Mouse (Mus musculus): ENCODE measurements around the gene Dmbt1. TPM values are rescaled to one million over a fixed set of nuclear protein-coding genes. Genes with fewer than 3 reads are reported as not detected.
"Not testable (repeated sequence)": the region's sequence is repeated elsewhere in the genome, so short reads cannot be mapped to it uniquely, and the experiment has no call there.

Dmbt1 gene
- polyA plus RNA-seq, 1 experiment, result not detected

GRCm38 (mm10) chr7:131001976-131002726 is 29.7 kb upstream of the Dmbt1 start:
- Histone ChIP-seq H3K27ac (ENCODE audit: insufficient read depth, low read depth, low read length) (no peak overlapping the region), H3K4me3 (ENCODE audit: insufficient read depth, low read length) (no peak overlapping the region)
- no peak for TF ChIP-seq CTCF (IDR thresholded peaks at IDR 0.05; ENCODE audit: low read depth, low read length)
- TF ChIP-seq POLR2A (IDR thresholded peaks at IDR 0.05; ENCODE audit: borderline replicate concordance, low read depth, low read length), result no peak

GRCm38 (mm10) chr7:131004071-131004470 is 27.8 kb upstream of the Dmbt1 start:
- H3K27ac ChIP-seq (ENCODE audit: insufficient read depth, low read depth, low read length), result no peak overlapping the region
- H3K4me3 ChIP-seq (ENCODE audit: insufficient read depth, low read length), result no peak overlapping the region
- no peaks in the 10 kb centered on the region for H3K4me1 ChIP-seq (ENCODE audit: control insufficient read depth, insufficient read depth, low read length)
- TF ChIP-seq CTCF (IDR thresholded peaks at IDR 0.05; ENCODE audit: low read depth, low read length), result no peak
- TF ChIP-seq POLR2A (IDR thresholded peaks at IDR 0.05; ENCODE audit: borderline replicate concordance, low read depth, low read length), result no peak

More at GRCm38 (mm10) chr7:131001976-131002726, 29.7 kb upstream of the Dmbt1 start:
- no peaks in the 10 kb centered on the region for H3K4me1 ChIP-seq (ENCODE audit: control insufficient read depth, insufficient read depth, low read length)

GRCm38 (mm10) chr7:131007221-131007620 is 24.6 kb upstream of the Dmbt1 start:
- no peak overlapping the region for H3K4me3 ChIP-seq (ENCODE audit: insufficient read depth, low read length)
- no peak for TF ChIP-seq CTCF (IDR thresholded peaks at IDR 0.05; ENCODE audit: low read depth, low read length)
- no peak overlapping the region for H3K27ac ChIP-seq (ENCODE audit: insufficient read depth, low read depth, low read length)
- no peaks in the 10 kb centered on the region for H3K4me1 ChIP-seq (ENCODE audit: control insufficient read depth, insufficient read depth, low read length)

GRCm38 (mm10) chr7:131009178-131009577 is 22.7 kb upstream of the Dmbt1 start:
- no peak for TF ChIP-seq POLR2A (IDR thresholded peaks at IDR 0.05; ENCODE audit: borderline replicate concordance, low read depth, low read length)
- no peak for TF ChIP-seq CTCF (IDR thresholded peaks at IDR 0.05; ENCODE audit: low read depth, low read length)
- no peak overlapping the region for H3K27ac ChIP-seq (ENCODE audit: insufficient read depth, low read depth, low read length)

GRCm38 (mm10) chr7:131011901-131012300 is 20.0 kb upstream of the Dmbt1 start:
- no peak for TF ChIP-seq CTCF (IDR thresholded peaks at IDR 0.05; ENCODE audit: low read depth, low read length)
- TF ChIP-seq POLR2A (IDR thresholded peaks at IDR 0.05; ENCODE audit: borderline replicate concordance, low read depth, low read length), result no peak
- Histone ChIP-seq H3K27ac (ENCODE audit: insufficient read depth, low read depth, low read length) (no peak overlapping the region), H3K4me1 (ENCODE audit: control insufficient read depth, insufficient read depth, low read length) (no peaks in the 10 kb centered on the region), H3K4me3 (ENCODE audit: insufficient read depth, low read length) (no peak overlapping the region)

More at GRCm38 (mm10) chr7:131009178-131009577, 22.7 kb upstream of the Dmbt1 start:
- Histone ChIP-seq H3K4me1 (ENCODE audit: control insufficient read depth, insufficient read depth, low read length) (no peaks in the 10 kb centered on the region), H3K4me3 (ENCODE audit: insufficient read depth, low read length) (no peak overlapping the region)

- no peak overlapping the region for H3K4me3 ChIP-seq (ENCODE audit: insufficient read depth, low read length)
- H3K4me1 ChIP-seq (ENCODE audit: control insufficient read depth, insufficient read depth, low read length), result no peaks in the 10 kb centered on the region
- H3K27ac ChIP-seq (ENCODE audit: insufficient read depth, low read depth, low read length), result no peak overlapping the region
- TF ChIP-seq POLR2A (IDR thresholded peaks at IDR 0.05; ENCODE audit: borderline replicate concordance, low read depth, low read length), result no peak
- no peak for TF ChIP-seq CTCF (IDR thresholded peaks at IDR 0.05; ENCODE audit: low read depth, low read length)
Measured at GRCm38 (mm10) chr7:131019181-131019580, 12.7 kb upstream of the Dmbt1 start.

- no peak overlapping the region for H3K4me3 ChIP-seq (ENCODE audit: insufficient read depth, low read length)
- H3K4me1 ChIP-seq (ENCODE audit: control insufficient read depth, insufficient read depth, low read length), result no peaks in the 10 kb centered on the region
- H3K27ac ChIP-seq (ENCODE audit: insufficient read depth, low read depth, low read length), result no peak overlapping the region
- no peak for TF ChIP-seq POLR2A (IDR thresholded peaks at IDR 0.05; ENCODE audit: borderline replicate concordance, low read depth, low read length)
Measured at GRCm38 (mm10) chr7:131024807-131025206, 7.0 kb upstream of the Dmbt1 start.

- Histone ChIP-seq H3K27ac (ENCODE audit: insufficient read depth, low read depth, low read length) (no peak overlapping the region), H3K4me3 (ENCODE audit: insufficient read depth, low read length) (no peak overlapping the region), H3K4me1 (ENCODE audit: control insufficient read depth, insufficient read depth, low read length) (no peaks in the 10 kb centered on the region)
- TF ChIP-seq CTCF (IDR thresholded peaks at IDR 0.05; ENCODE audit: low read depth, low read length) (no peak), POLR2A (IDR thresholded peaks at IDR 0.05; ENCODE audit: borderline replicate concordance, low read depth, low read length) (no peak)
Measured at GRCm38 (mm10) chr7:131027557-131027956, 4.3 kb upstream of the Dmbt1 start.

GRCm38 (mm10) chr7:131036396-131036795 is 4.5 kb downstream of the Dmbt1 start:
- H3K27ac ChIP-seq (ENCODE audit: insufficient read depth, low read depth, low read length), result no peak overlapping the region

GRCm38 (mm10) chr7:131037083-131037482 is 5.2 kb downstream of the Dmbt1 start:
- no peak for TF ChIP-seq CTCF (IDR thresholded peaks at IDR 0.05; ENCODE audit: low read depth, low read length)
- no peak for TF ChIP-seq POLR2A (IDR thresholded peaks at IDR 0.05; ENCODE audit: borderline replicate concordance, low read depth, low read length)
- Histone ChIP-seq H3K27ac (ENCODE audit: insufficient read depth, low read depth, low read length) (no peak overlapping the region), H3K4me3 (ENCODE audit: insufficient read depth, low read length) (no peak overlapping the region), H3K4me1 (ENCODE audit: control insufficient read depth, insufficient read depth, low read length) (no peaks in the 10 kb centered on the region)

More at GRCm38 (mm10) chr7:131036396-131036795, 4.5 kb downstream of the Dmbt1 start:
- TF ChIP-seq POLR2A (IDR thresholded peaks at IDR 0.05; ENCODE audit: borderline replicate concordance, low read depth, low read length) (no peak), CTCF (IDR thresholded peaks at IDR 0.05; ENCODE audit: low read depth, low read length) (no peak)
- Histone ChIP-seq H3K4me3 (ENCODE audit: insufficient read depth, low read length) (no peak overlapping the region), H3K4me1 (ENCODE audit: control insufficient read depth, insufficient read depth, low read length) (no peaks in the 10 kb centered on the region)

- H3K27ac ChIP-seq (ENCODE audit: insufficient read depth, low read depth, low read length); H3K4me1 ChIP-seq (ENCODE audit: control insufficient read depth, insufficient read depth, low read length); H3K4me3 ChIP-seq (ENCODE audit: insufficient read depth, low read length): not testable (repeated sequence)
Measured at GRCm38 (mm10) chr7:131040760-131041159, 8.9 kb downstream of the Dmbt1 start.

Data from bone marrow macrophage, adult 2 months (primary cell).